Mouse (Mus musculus) embryonic facial prominence, embryonic 15.5 days (tissue): ENCODE data around the gene Hps4. TPM values are rescaled to one million over a fixed set of nuclear protein-coding genes. Genes with fewer than 3 reads are reported as not detected.
"Not testable (repeated sequence)": the region's sequence is repeated elsewhere in the genome, so short reads cannot be mapped to it uniquely, and the experiment has no call there.

ENCODE experiments used
- ATAC-seq: fragments of 200-750 bp; cut with Nextera tagmentation; 2 replicates; pipeline ENCODE4 v1.8.0; 2017; ENCODE audit warnings: low read depth, moderate TSS enrichment; ENCODE audit not compliant: insufficient number of reproducible peaks, low FRiP score, low TSS enrichment
- H3K27ac ChIP-seq: fragments of 300-500 bp; sonication (generic); replicated peaks from 2 replicates; pipeline ENCODE4 v1.5.1; 2015; ENCODE audit warnings: mild to moderate bottlenecking, inconsistent platforms
- H3K27me3 ChIP-seq: fragments of 300-500 bp; sonication (generic); 2 replicates; pipeline ENCODE4 v1.6.1; 2015; ENCODE audit warnings: inconsistent platforms
- H3K36me3 ChIP-seq: fragments of 300-500 bp; sonication (generic); 2 replicates; pipeline ENCODE4 v1.6.1; 2015; ENCODE audit warnings: mild to moderate bottlenecking, inconsistent platforms
- H3K4me1 ChIP-seq: fragments of 300-500 bp; sonication (generic); 2 replicates; pipeline ENCODE4 v1.6.1; 2015; ENCODE audit warnings: inconsistent platforms
- H3K4me2 ChIP-seq: fragments of 300-500 bp; sonication (generic); replicated peaks from 2 replicates; pipeline ENCODE4 v1.6.1; 2015; ENCODE audit warnings: mild to moderate bottlenecking, inconsistent platforms
- H3K4me3 ChIP-seq: fragments of 300-500 bp; sonication (generic); replicated peaks from 2 replicates; pipeline ENCODE4 v1.5.1; 2015; ENCODE audit warnings: mild to moderate bottlenecking, inconsistent platforms
- H3K9ac ChIP-seq: fragments of 300-500 bp; sonication (generic); 2 replicates; pipeline ENCODE4 v1.6.1; 2015; ENCODE audit warnings: inconsistent platforms
- H3K9me3 ChIP-seq: fragments of 300-500 bp; sonication (generic); replicated peaks from 2 replicates; pipeline ENCODE4 v1.6.1; 2016; ENCODE audit warnings: inconsistent platforms
- WGBS: fragments of 180-500 bp; shearing (Covaris S2); methylation state at CpG from one replicate; pipeline ENCODE4 v1.1.7; 2015; 5-methylcytosine and 5-hydroxymethylcytosine counted together
- polyA plus RNA-seq: library from polyadenylated mRNA; unstranded; fragments of >200 nt; fragmentation: Nextera tagmentation; extraction: Ambion mirVana; gene quantifications from 2 replicates; pipeline ENCODE4 v1.2.1, GENCODE M21; 2015

Gene Hps4
- polyA plus RNA-seq, 1 experiment from 2014 or later = 37.6 TPM

GRCm38 (mm10) chr5:112300721-112301308 is 42.1 kb upstream of the Hps4 start:
- Histone ChIP-seq H3K4me1 (peaks cover 3% of the 10 kb centered on the region; the same call in 1 of the 2 replicates), H3K27me3 (no peaks in the 10 kb centered on the region), H3K4me3 (no peak overlapping the region), H3K36me3 (peaks cover 9% of the 10 kb centered on the region; the same call in 1 of the 2 replicates), H3K9ac (no peak overlapping the region), H3K9me3 (no peaks in the 10 kb centered on the region), H3K27ac (no peak overlapping the region), H3K4me2 (no peak overlapping the region)
- no peak for ATAC-seq
- WGBS = 87% methylated on average over 6 of the region's 6 CpGs

- H3K4me3 ChIP-seq = no peak overlapping the region
- 72% methylated on average over 4 of the region's 4 CpGs for WGBS
- peaks cover 9% of the 10 kb centered on the region; the same call in 1 of the 2 replicates for H3K36me3 ChIP-seq
- H3K9ac ChIP-seq = no peak overlapping the region
- no peaks in the 10 kb centered on the region for H3K9me3 ChIP-seq
- ATAC-seq = no peak
- H3K27me3 ChIP-seq = no peaks in the 10 kb centered on the region
- no peak overlapping the region for H3K27ac ChIP-seq
- H3K4me2 ChIP-seq = no peak overlapping the region
- 0 out of 2 replicates have a peak, but pooled peaks cover 3% of the 10 kb centered on the region for H3K4me1 ChIP-seq
Observed at GRCm38 (mm10) chr5:112301694-112302093, 41.2 kb upstream of the Hps4 start.

GRCm38 (mm10) chr5:112302310-112302709 is 40.6 kb upstream of the Hps4 start:
- no peak for ATAC-seq
- 0 out of 2 replicates have a peak, but pooled peaks cover 3% of the 10 kb centered on the region for H3K4me1 ChIP-seq
- H3K9ac ChIP-seq = no peak overlapping the region
- no peak overlapping the region for H3K4me3 ChIP-seq
- no peaks in the 10 kb centered on the region for H3K27me3 ChIP-seq
- H3K9me3 ChIP-seq = no peaks in the 10 kb centered on the region
- no peak overlapping the region for H3K27ac ChIP-seq
- 92% methylated on average over 5 of the region's 5 CpGs for WGBS
- peaks cover 12% of the 10 kb centered on the region for H3K36me3 ChIP-seq
- no peak overlapping the region for H3K4me2 ChIP-seq

- Histone ChIP-seq H3K4me1 (0 out of 2 replicates have a peak, but pooled peaks cover 3% of the 10 kb centered on the region), H3K9me3 (no peaks in the 10 kb centered on the region), H3K9ac (no peak overlapping the region), H3K27me3 (no peaks in the 10 kb centered on the region), H3K4me2 (no peak overlapping the region), H3K4me3 (no peak overlapping the region), H3K36me3 (peaks cover 45% of the 10 kb centered on the region), H3K27ac (no peak overlapping the region)
- WGBS = 62% methylated on average over 5 of the region's 5 CpGs
- no peak for ATAC-seq
Observed at GRCm38 (mm10) chr5:112305842-112306241, 37.0 kb upstream of the Hps4 start.

- Histone ChIP-seq H3K36me3 (peaks cover 65% of the 10 kb centered on the region), H3K4me1 (no peaks in the 10 kb centered on the region), H3K9me3 (no peaks in the 10 kb centered on the region), H3K4me3 (no peak overlapping the region), H3K9ac (no peak overlapping the region), H3K4me2 (no peak overlapping the region), H3K27ac (no peak overlapping the region), H3K27me3 (no peaks in the 10 kb centered on the region)
- no peak for ATAC-seq
- WGBS = 80% methylated on average over 11 of the region's 11 CpGs
Observed at GRCm38 (mm10) chr5:112313222-112313885, 29.5 kb upstream of the Hps4 start.

GRCm38 (mm10) chr5:112316468-112316867 is 26.4 kb upstream of the Hps4 start:
- Histone ChIP-seq H3K36me3 (peaks cover 36% of the 10 kb centered on the region), H3K9me3 (no peaks in the 10 kb centered on the region), H3K9ac (no peak overlapping the region), H3K27me3 (no peaks in the 10 kb centered on the region), H3K27ac (no peak overlapping the region), H3K4me1 (no peaks in the 10 kb centered on the region), H3K4me3 (no peak overlapping the region), H3K4me2 (no peak overlapping the region)
- WGBS = 71% methylated on average over 5 of the region's 5 CpGs
- ATAC-seq = no peak

GRCm38 (mm10) chr5:112317328-112317727 is 25.6 kb upstream of the Hps4 start:
- H3K4me1 ChIP-seq = no peaks in the 10 kb centered on the region
- no peak overlapping the region for H3K4me3 ChIP-seq
- no peak overlapping the region for H3K27ac ChIP-seq
- no peaks in the 10 kb centered on the region for H3K9me3 ChIP-seq
- WGBS = 61% methylated on average over 5 of the region's 5 CpGs
- H3K36me3 ChIP-seq = peaks cover 35% of the 10 kb centered on the region
- H3K27me3 ChIP-seq = no peaks in the 10 kb centered on the region
- ATAC-seq = no peak
- no peak overlapping the region for H3K4me2 ChIP-seq
- no peak overlapping the region for H3K9ac ChIP-seq

GRCm38 (mm10) chr5:112319343-112319742 is 23.5 kb upstream of the Hps4 start:
- not testable (repeated sequence) for H3K4me1 ChIP-seq, H3K4me3 ChIP-seq, H3K4me2 ChIP-seq, H3K27me3 ChIP-seq, H3K9ac ChIP-seq, H3K9me3 ChIP-seq, H3K27ac ChIP-seq, ATAC-seq
- 57% methylated on average over 2 of the region's 2 CpGs for WGBS
- 0 out of 2 replicates have a peak, but pooled peaks cover 17% of the 10 kb centered on the region for H3K36me3 ChIP-seq

- H3K4me3 ChIP-seq = no peak overlapping the region
- H3K36me3 ChIP-seq = 0 out of 2 replicates have a peak, but pooled peaks cover 14% of the 10 kb centered on the region
- H3K27ac ChIP-seq = no peak overlapping the region
- 68% methylated on average over 5 of the region's 5 CpGs for WGBS
- H3K27me3 ChIP-seq = no peaks in the 10 kb centered on the region
- no peaks in the 10 kb centered on the region for H3K9me3 ChIP-seq
- H3K9ac ChIP-seq = no peak overlapping the region
- ATAC-seq = no peak
- no peak overlapping the region for H3K4me2 ChIP-seq
- H3K4me1 ChIP-seq = peaks cover 11% of the 10 kb centered on the region; the same call in 1 of the 2 replicates
Observed at GRCm38 (mm10) chr5:112320379-112320778, 22.5 kb upstream of the Hps4 start.

- Histone ChIP-seq H3K9ac (no peak overlapping the region), H3K9me3 (no peaks in the 10 kb centered on the region), H3K4me1 (peaks cover 15% of the 10 kb centered on the region; the same call in 1 of the 2 replicates), H3K4me3 (no peak overlapping the region), H3K36me3 (0 out of 2 replicates have a peak, but pooled peaks cover 9% of the 10 kb centered on the region), H3K27me3 (no peaks in the 10 kb centered on the region), H3K27ac (no peak overlapping the region), H3K4me2 (no peak overlapping the region)
- no peak for ATAC-seq
- WGBS = 40% methylated on average over 6 of the region's 6 CpGs
Observed at GRCm38 (mm10) chr5:112320936-112321335, 21.9 kb upstream of the Hps4 start.

- no peak overlapping the region for H3K4me2 ChIP-seq
- no peak overlapping the region for H3K4me3 ChIP-seq
- 73% methylated on average over 4 of the region's 4 CpGs for WGBS
- H3K9me3 ChIP-seq = no peaks in the 10 kb centered on the region
- no peak overlapping the region for H3K27ac ChIP-seq
- H3K36me3 ChIP-seq = 0 out of 2 replicates have a peak, but pooled peaks cover 4% of the 10 kb centered on the region
- H3K4me1 ChIP-seq = peaks cover 15% of the 10 kb centered on the region; the same call in 1 of the 2 replicates
- no peak overlapping the region for H3K9ac ChIP-seq
- H3K27me3 ChIP-seq = no peaks in the 10 kb centered on the region
- no peak for ATAC-seq
Observed at GRCm38 (mm10) chr5:112321376-112321775, 21.5 kb upstream of the Hps4 start.
